Mouse (Mus musculus) lung, adult 18-20 months (tissue): Measurements from ENCODE around the gene Sult6b2.

Experiments used
- DNase-seq, 2 experiments: peaks; one replicate each; pipeline ENCODE4 v3.0.0; 2022; ENCODE audit warnings: mixed read lengths in 2 of 2

Sult6b2 gene

DNA sequence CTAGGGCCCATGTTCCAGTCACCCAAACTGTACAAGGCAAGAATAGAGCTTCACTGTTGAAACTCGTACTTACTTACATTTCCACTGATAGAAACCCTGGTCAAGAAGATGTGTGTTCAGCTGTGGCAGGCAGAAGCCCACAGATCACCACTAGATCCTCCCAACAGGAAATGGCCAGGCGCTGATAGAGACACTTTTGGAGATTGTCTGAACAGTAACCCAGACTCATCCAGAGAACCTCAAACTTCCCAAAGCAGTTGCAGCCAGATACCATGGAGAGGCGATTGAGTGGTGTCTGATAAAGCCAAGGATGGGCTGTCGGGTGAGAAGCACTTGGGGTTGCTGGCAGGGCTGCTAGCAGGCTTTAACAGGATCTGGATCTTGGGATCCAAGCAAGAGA lies 27.4 kb downstream of the Sult6b2 start:
- DNase-seq, result no peak

GRCm38 (mm10) chr6:142773566-142773965 lies 30.7 kb downstream of the Sult6b2 start:
- DNase-seq, result no peak

DNA sequence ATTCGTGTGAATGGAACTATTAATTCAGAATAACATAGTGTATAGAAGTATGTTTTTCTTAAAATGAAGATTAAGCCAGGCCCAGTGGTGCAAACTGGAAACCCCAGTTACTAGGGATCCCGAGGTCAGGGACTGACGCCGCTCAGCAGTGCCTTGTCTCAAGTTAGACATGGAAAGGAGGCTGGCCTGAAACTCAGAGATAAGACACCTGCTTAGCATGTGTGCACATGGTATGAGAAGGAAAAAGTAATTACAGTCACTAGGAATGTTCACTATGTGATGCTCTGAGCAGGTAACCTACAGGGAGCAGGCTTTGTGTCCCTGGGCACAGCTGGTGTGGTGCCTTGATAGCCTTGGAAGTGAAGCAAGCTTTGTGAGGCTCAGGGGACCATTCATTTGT lies 32.7 kb downstream of the Sult6b2 start:
- no peak for DNase-seq

DNA sequence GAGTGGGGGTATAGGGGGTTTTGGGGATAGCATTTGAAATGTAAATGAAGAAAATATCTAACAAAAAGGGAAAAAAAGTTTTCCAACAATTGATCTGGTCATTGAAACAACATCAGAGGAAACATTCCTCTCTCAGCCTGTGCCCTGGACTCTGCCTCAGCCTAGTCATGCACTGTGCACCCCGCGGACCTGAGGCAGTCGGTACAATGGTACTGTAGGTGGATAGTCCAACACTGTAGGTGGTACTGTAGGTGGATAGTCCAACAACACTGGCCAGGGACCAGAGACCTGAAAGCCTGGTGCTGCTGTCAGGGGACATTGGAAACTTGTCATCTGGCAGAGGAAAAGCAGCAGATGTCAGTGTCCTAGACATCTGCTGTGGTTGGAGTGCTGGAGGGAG lies 34.4 kb downstream of the Sult6b2 start:
- no peak for DNase-seq

- DNase-seq, result no peak
Measured at GRCm38 (mm10) chr6:142767305-142767704, 37.0 kb downstream of the Sult6b2 start.

GRCm38 (mm10) chr6:142764933-142765332 lies 39.4 kb downstream of the Sult6b2 start:
- peak in 1 of 2 experiments; percentile 17 for DNase-seq

DNA sequence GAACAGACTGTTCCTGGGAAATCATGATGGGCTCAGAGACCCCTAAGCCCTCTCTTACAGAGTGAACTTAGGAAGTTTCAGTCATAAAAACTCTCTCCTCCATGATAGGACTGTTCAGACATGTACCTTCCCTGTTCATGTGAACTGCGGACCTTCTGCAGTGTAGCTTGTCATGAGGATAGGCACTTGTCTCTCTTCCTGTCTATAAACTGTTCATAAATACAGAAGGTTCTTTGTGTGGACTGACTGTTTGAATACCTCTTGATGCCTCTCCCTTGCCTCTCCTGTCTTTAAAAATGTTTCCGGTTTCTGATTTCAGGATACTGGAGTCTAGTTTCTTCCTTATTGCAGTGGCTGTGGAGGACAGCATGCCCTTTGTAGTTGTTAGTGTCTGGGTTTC lies 44.7 kb downstream of the Sult6b2 start:
- no peak for DNase-seq

DNA sequence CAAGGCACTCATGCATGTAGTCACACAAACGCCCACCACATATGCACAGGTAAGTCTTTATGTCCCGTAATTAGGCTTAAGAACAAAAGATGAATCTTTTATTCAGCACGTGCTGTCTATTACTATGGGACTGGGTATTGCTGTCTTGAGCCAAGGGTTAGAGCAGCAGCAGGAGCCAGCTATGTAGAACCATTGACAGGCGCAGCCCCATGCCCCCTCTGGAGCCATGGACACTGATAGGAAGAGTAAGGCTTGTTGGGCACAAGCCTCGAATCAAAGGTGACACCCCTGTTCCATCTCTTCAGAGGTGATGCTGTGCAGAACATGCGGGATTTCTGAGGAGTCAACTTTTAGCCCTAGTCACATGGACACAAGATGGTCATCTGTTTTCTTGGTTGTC lies 45.7 kb downstream of the Sult6b2 start:
- DNase-seq, result no peak

DNA sequence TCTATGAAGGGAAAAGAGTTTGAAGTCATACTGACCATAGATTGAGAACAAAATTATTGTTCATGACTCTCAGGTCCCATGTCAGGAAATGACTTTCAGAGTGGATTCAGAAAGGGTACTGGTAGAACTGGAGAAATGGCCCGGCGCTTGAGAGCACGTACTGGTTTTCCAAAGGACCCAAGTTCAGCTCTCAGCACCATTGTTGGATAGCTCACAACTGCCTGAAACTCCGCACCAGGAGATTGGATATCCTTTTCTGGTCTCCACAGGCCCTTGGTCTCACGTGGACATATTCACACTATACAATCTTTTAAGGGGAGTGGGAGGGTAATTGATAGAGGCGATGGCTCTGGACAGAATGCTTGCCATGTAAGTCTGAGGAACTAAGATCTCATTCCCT lies 46.3 kb downstream of the Sult6b2 start:
- no peak for DNase-seq

- peak in 1 of 2 experiments; percentile 10 for DNase-seq
Measured at GRCm38 (mm10) chr6:142757334-142757965, 46.9 kb downstream of the Sult6b2 start.

DNA sequence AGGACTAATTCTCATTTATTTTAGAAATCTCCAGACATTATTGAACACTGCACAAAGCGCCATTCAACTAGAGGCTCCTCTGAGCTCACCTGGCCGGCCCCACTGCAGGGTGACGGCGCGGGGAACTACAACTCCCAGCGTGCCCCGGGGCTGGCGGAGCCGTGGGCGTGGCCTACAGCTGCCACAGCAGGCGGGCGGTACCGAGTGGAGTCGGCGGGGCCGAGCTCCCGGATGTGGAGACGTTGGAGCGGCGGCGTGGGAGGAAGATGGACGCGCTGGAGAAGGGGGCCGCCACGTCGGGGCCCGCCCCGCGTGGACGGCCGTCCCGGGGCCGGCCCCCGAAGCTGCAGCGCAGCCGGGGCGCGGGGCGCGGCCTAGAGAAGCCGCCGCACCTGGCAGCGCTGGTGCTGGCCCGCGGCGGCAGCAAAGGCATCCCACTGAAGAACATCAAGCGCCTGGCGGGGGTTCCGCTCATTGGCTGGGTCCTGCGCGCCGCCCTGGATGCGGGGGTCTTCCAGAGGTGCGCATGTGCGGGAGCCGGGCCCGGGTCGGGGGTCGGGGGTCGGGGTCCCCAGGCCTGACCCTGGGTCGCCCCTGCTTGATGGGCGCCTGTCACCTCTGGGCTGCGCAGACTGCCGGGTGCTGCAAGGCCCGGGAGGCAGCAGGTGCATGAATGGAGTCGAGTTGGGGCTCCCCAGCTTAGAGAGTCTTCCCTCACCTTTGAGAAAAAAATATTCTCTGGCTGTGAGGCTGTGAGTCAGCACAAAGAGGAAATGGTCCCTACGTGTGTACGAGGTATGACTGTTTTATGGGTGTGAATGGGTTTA lies 47.6 kb downstream of the Sult6b2 start, which contains the start of gene Cmas:
Cmas (plus strand) TSS at position 180 of the 827 bp plus-strand sequence.
- DNase-seq, result peak; percentile 88 to 92

GRCm38 (mm10) chr6:142752331-142753246 lies 51.7 kb downstream of the Sult6b2 start:
- DNase-seq, result peak; percentile 56 to 57

GRCm38 (mm10) chr6:142751365-142751764 lies 52.9 kb downstream of the Sult6b2 start:
- no peak for DNase-seq

- no peak for DNase-seq
Measured at GRCm38 (mm10) chr6:142748057-142748708, 56.1 kb downstream of the Sult6b2 start.

GRCm38 (mm10) chr6:142747165-142747564 lies 57.1 kb downstream of the Sult6b2 start:
- no peak for DNase-seq

DNA sequence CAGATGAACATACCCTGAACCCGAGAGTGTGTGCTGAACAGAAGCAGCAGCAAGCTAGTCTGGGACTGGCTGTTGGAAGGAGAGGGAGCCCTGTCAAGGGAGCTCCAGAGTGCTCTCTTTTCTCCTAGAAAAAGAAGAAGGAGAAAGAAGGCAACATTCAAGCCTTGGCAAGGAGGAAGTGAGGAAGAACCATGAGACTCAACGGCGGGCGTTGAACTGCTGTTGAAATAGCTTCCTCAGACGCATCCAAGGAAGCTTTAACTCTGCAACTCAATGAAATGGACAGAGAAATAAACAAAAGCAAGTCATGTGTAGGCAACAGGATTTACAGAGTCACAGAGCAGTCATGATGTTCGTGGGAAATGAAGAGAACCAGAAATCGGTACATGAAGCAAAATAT lies 57.5 kb downstream of the Sult6b2 start:
- DNase-seq, result peak in 1 of 2 experiments; percentile 22

DNA sequence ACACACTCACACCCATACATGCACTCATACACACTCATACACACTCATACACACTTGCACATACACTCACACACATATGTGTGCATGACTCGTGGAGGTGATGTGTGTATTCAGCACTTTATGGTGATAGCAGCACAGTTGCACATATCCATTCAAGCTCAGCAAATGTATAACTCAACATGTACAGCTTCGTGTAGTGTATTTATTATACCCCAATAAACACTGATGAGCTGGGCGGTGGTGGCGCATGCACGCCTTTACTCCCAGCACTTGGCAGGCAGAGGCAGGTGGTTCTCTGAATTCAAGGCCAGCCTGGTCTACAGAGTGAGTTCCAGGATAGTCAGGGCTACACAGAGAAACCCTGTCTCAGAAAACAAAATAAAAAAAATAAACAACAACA lies 58.8 kb downstream of the Sult6b2 start:
- no peak for DNase-seq

- no peak for DNase-seq
Measured at GRCm38 (mm10) chr6:142743193-142743592, 61.1 kb downstream of the Sult6b2 start.

GRCm38 (mm10) chr6:142741763-142742162 lies 62.5 kb downstream of the Sult6b2 start:
- DNase-seq, result no peak

DNA sequence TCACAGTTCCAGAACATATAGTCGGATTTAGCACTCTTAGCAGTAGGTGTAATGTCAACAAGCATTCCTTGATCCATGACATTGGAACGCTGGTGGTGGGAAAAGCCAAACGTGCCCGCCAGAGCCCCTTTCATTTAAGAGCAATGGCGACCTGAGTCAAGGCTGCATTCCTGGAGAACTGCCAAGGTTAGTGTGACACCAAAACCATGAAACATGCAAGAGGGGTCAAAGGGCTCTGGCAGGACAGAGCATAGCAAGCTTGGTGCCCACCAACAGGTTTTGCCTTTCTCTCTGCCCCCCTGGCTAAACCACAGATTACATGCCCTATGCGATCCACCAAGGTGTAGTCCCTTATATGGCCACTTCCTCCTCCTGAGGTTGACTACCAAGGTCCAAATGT lies 65.7 kb downstream of the Sult6b2 start:
- no peak for DNase-seq

DNA sequence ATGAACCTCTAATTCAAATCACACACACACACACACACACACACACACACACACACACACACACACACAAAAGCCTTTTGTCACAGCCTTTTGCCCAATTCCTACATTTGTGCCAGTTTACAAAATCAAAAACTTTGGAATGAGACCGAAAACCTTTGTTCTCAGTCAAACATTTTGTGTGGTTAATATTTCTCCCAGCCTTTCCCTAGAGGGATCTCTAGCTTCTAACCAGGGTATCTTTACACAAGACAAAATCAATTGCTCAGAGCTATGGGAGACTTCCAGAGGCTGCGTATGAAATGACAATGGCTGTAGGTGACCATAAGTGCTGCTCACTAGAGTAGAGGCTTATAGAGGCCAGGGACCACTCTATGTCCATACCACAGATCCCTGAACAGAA lies 66.1 kb downstream of the Sult6b2 start:
- no peak for DNase-seq

DNA sequence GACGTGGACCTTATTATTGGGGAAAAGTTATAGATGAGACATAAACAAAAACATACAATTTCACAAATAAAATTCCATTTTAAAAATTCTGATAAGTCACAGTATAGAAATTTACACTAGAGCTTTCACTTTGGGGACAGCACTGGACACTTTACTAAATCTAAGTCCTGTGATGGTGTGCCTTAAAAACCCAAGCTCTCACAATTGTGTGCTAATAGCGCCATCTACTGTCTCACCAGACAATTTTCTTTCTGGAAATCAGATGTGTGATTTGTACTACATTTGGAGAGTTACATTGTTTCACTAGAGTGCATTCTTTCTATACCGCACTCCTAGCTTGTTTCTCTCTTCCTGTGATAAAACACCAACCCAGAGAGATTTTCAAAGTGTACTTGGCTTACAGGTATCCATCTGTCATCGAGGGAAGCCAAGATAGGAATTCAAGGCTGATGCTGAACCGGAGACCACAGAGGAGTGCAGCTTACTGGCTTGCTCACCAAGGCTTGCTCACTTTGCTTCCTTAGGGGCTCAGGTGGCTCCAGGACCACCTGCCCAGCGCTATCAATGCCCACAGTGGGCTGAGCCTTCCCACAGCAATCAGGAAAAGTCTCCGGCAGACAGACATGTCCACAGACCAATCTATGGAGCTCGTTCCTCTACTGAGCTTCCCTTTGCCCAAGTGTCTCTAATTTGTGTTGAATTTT lies 68.8 kb downstream of the Sult6b2 start:
- DNase-seq, result peak in 1 of 2 experiments; percentile 21
